Mouse (Mus musculus) embryonic facial prominence, embryonic 11.5 days (tissue): Measurements from ENCODE around the gene Pld3. TPM values are rescaled to one million over a fixed set of nuclear protein-coding genes. Genes with fewer than 3 reads are reported as not detected.

Source experiments
- ATAC-seq: fragments of 200-750 bp; cut with Nextera tagmentation; replicated peaks from 2 replicates; pipeline ENCODE4 v1.8.0; 2017; ENCODE audit warnings: low read depth; ENCODE audit not compliant: insufficient number of reproducible peaks, low FRiP score, low TSS enrichment
- DNase-seq: peaks from one replicate; pipeline ENCODE4 v3.0.0-alpha.2; 2015; ENCODE audit warnings: low spot score
- H3K27ac ChIP-seq: fragments of 300-500 bp; sonication (generic); replicated peaks from 2 replicates; pipeline ENCODE4 v1.5.1; 2014; ENCODE audit warnings: mild to moderate bottlenecking, low read depth, low read length, control low read depth
- H3K27me3 ChIP-seq: fragments of 300-500 bp; sonication (generic); 2 replicates; pipeline ENCODE4 v1.6.1; 2014; ENCODE audit warnings: mild to moderate bottlenecking, low read length, moderate library complexity, mixed read lengths; ENCODE audit not compliant: control insufficient read depth, insufficient read depth
- H3K36me3 ChIP-seq: fragments of 300-500 bp; sonication (generic); replicated peaks from 2 replicates; pipeline ENCODE4 v1.6.1; 2014; ENCODE audit warnings: low read depth, mild to moderate bottlenecking, low read length, moderate library complexity, mixed read lengths; ENCODE audit not compliant: control insufficient read depth, insufficient read depth
- H3K4me1 ChIP-seq: fragments of 300-500 bp; sonication (generic); 2 replicates; pipeline ENCODE4 v1.6.1; 2014; ENCODE audit warnings: low read length, mixed read lengths; ENCODE audit not compliant: control insufficient read depth, insufficient read depth
- H3K4me2 ChIP-seq: fragments of 300-500 bp; sonication (generic); 2 replicates; pipeline ENCODE4 v1.6.1; 2014; ENCODE audit warnings: low read depth, mild to moderate bottlenecking, control low read depth, low read length, moderate library complexity
- H3K4me3 ChIP-seq: fragments of 300-500 bp; sonication (generic); 2 replicates; pipeline ENCODE4 v1.5.1; 2014; ENCODE audit warnings: low read depth, low read length, control low read depth
- H3K9ac ChIP-seq: fragments of 300-500 bp; sonication (generic); replicated peaks from 2 replicates; pipeline ENCODE4 v1.6.1; 2014; ENCODE audit warnings: mild to moderate bottlenecking, control low read depth, low read length
- H3K9me3 ChIP-seq: fragments of 300-500 bp; sonication (generic); replicated peaks from 2 replicates; pipeline ENCODE4 v1.6.1; 2016; ENCODE audit warnings: mild to moderate bottlenecking, low read length, inconsistent platforms, mixed read lengths; ENCODE audit not compliant: control insufficient read depth
- WGBS: fragments of 180-500 bp; shearing (Covaris S2); extraction: QIAGEN DNeasy Blood & Tissue Kit; methylation state at CpG from one replicate; pipeline ENCODE4 v1.1.7; 2014; 5-methylcytosine and 5-hydroxymethylcytosine counted together
- polyA plus RNA-seq: library from polyadenylated mRNA; unstranded; fragments of >200 nt; fragmentation: Nextera tagmentation; extraction: Ambion mirVana; gene quantifications from 2 replicates; pipeline ENCODE4 v1.2.1, GENCODE M21; 2014

Pld3 gene
- polyA plus RNA-seq, 1 experiment from 2014 or later = 57.1 TPM

DNA sequence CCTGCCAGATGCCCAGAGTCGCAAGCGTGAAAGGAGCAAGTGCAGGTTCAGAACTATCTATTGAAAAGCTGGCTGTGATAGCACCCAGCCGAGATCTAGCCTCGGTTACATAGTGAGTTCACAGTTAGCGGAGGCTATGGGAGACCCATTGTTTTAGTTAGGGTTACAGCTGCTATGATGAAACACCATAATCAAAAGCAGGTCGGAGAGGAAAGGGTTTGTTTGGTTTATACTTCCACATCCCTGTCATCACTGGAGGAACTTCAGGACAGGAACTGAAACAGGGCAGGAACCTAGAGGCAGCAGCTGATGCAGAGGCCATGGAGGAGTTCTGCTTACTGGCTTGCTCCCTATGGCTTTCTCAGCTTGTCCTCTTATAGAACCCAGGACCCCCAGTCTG lies 24.6 kb upstream of the Pld3 start:
- H3K4me1 ChIP-seq = no peaks in the 10 kb centered on the region
- peaks cover 15% of the 10 kb centered on the region for H3K36me3 ChIP-seq
- ATAC-seq = no peak
- no peak overlapping the region for H3K9ac ChIP-seq
- H3K4me2 ChIP-seq = no peak overlapping the region
- H3K9me3 ChIP-seq = no peaks in the 10 kb centered on the region
- H3K27me3 ChIP-seq = no peaks in the 10 kb centered on the region
- no peak overlapping the region for H3K27ac ChIP-seq
- no peak overlapping the region for H3K4me3 ChIP-seq
- 94% methylated on average over 6 of the region's 6 CpGs for WGBS
- DNase-seq = no peak

DNA sequence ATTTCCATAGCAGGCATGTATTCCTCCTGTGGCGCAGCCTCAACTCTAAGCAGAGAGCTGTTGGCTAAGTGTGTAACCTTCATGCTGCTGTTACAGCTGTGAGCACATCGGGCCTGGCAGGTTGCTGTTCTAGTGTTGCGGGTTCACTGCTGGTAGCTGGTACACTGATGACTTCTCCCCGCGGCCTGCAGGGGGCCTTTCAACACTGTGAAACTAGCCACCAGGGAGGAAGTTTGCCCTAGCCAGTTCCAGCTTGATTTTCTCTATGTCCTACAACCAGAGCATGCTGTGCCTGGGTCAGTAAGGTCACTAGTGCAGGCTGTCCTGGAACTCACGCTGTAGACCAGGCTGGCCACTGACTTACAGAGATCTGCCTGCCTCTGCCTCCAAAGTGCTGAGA lies 23.9 kb upstream of the Pld3 start:
- 65% methylated on average over 6 of the region's 6 CpGs for WGBS
- H3K9ac ChIP-seq = no peak overlapping the region
- H3K27ac ChIP-seq = no peak overlapping the region
- H3K4me1 ChIP-seq = no peaks in the 10 kb centered on the region
- H3K36me3 ChIP-seq = peaks cover 15% of the 10 kb centered on the region
- peak; percentile 31 for DNase-seq
- no peaks in the 10 kb centered on the region for H3K9me3 ChIP-seq
- no peaks in the 10 kb centered on the region for H3K27me3 ChIP-seq
- H3K4me3 ChIP-seq = no peak overlapping the region
- no peak for ATAC-seq
- H3K4me2 ChIP-seq = no peak overlapping the region

DNA sequence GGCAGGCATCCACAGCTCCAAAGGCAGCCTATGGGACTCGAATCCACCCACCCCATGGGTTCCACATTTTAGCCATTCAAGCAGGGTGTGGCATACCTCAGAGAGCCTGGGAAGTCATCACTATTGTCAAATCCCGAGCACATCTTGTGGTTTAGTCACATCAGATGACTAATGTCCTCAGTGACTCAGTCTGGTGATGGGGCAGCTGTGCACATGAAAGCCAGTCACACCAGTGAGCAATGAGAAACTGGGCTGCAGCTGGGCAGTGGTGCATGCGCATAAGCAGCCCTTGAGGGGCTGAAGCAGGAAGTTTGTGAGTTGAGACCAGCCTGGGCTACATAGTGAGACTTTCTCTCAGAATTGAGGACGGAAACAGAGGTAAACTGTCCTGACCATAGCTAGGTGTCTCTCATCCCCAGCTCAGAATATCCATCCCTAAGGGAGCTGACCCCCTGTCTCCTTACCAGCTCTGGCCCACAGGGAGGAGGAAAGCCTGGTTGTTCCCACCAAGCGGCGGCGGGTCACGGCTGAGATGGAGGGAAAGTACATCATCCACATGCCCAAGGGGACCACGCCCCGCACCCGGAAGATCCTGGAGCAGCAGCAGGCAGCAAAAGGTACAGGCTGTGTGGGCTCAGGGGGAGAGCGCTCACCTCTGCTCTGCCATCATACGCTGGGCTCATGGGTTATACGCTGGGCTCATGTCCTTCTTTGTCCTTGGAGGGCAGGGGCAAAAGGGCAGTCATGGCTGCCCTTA lies 21.3 kb upstream of the Pld3 start:
- no peak for DNase-seq
- H3K4me3 ChIP-seq = no peak overlapping the region
- 94% methylated on average over 14 of the region's 14 CpGs for WGBS
- H3K9ac ChIP-seq = no peak overlapping the region
- H3K4me1 ChIP-seq = no peaks in the 10 kb centered on the region
- no peaks in the 10 kb centered on the region for H3K27me3 ChIP-seq
- ATAC-seq = no peak
- H3K27ac ChIP-seq = no peak overlapping the region
- H3K9me3 ChIP-seq = no peaks in the 10 kb centered on the region
- peaks cover 13% of the 10 kb centered on the region for H3K36me3 ChIP-seq
- no peak overlapping the region for H3K4me2 ChIP-seq

DNA sequence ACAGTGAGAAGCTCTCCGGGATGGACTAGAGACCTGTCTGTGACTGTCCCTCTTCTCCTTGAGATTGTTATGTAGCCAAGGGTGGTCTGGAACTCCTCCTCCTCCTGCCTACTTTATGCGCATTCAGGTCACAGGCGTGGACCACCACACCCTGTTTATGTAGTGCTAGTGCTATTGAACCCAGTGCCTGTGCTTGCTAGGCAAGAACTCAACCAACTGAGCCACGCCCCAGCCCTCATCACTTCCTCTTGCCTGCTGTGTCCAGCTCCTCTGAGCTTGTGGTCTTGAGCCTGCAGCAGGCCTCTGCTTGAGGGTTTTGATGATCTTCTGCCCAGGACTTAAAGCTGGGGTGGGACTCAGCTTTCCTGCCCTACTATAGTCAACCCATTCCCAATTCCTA lies 19.1 kb upstream of the Pld3 start:
- Histone ChIP-seq H3K4me2 (no peak overlapping the region), H3K36me3 (peaks cover 10% of the 10 kb centered on the region), H3K9me3 (no peaks in the 10 kb centered on the region), H3K9ac (no peak overlapping the region), H3K4me1 (no peaks in the 10 kb centered on the region), H3K27me3 (no peaks in the 10 kb centered on the region), H3K4me3 (no peak overlapping the region), H3K27ac (no peak overlapping the region)
- 93% methylated on average over 4 of the region's 4 CpGs for WGBS
- no peak for ATAC-seq
- DNase-seq = no peak

DNA sequence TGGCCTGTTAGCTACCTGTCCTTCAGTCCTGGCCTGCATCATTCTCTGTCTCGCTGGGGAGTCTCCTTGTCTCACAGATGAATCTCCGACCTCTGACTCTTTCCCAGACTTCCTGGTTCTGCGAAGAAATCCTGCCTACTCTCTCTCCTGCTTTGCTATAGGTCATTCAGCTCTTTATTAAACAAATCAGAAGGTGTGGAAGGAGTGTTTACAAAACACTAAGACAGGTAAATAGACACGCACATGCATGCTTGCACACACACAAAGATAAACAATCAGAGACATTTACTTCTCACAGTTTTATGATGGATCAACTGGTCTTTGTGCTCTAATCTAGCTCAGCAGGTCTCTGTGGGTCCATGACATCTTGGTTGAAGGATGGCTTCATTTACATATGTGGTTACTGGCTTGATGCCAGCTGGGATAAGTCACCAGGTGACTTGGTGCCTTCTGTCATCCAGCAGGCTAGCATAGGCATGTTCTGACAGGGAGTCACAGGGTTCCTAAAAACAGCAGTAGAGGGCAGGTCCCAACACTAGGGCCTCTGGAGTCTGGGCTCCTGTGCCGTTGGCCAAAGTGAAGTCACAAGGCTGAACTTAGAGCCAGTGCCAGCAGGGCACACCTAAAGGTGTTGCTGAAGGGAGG lies 16.7 kb upstream of the Pld3 start:
- Histone ChIP-seq H3K4me3 (no peak overlapping the region), H3K9me3 (no peaks in the 10 kb centered on the region), H3K27me3 (no peaks in the 10 kb centered on the region), H3K9ac (no peak overlapping the region), H3K36me3 (peaks cover 11% of the 10 kb centered on the region), H3K4me2 (no peak overlapping the region), H3K27ac (no peak overlapping the region), H3K4me1 (no peaks in the 10 kb centered on the region)
- no peak for DNase-seq
- no peak for ATAC-seq
- 88% methylated on average over 5 of the region's 5 CpGs for WGBS

DNA sequence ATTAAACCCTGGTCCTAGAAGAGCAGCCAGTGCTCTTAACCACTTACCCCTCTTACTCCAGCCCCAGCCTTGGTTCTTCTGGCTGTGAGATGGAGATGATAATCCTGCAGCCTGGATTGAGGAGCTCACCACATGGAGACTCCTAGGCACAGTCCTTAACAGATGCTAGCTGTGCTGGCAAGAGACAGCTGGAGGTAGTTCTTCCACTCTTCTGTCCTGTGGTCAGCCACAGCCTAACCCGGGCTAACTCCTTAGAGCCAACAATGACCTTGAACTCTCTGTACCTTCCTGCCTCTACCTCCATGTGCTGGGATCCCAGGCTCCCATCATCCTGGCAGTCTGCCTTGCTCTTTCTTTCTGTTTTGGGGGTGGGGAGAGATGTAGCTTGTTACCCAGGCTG lies 8.0 kb upstream of the Pld3 start:
- Histone ChIP-seq H3K4me2 (no peak overlapping the region), H3K27me3 (no peaks in the 10 kb centered on the region), H3K9ac (no peak overlapping the region), H3K36me3 (peaks cover 9% of the 10 kb centered on the region), H3K27ac (no peak overlapping the region; the same call in 1 of the 2 replicates), H3K4me1 (no peaks in the 10 kb centered on the region), H3K9me3 (no peaks in the 10 kb centered on the region), H3K4me3 (no peak overlapping the region)
- DNase-seq (no peak), ATAC-seq (no peak)
- WGBS = 95% methylated on average over 1 of the region's 1 CpGs

DNA sequence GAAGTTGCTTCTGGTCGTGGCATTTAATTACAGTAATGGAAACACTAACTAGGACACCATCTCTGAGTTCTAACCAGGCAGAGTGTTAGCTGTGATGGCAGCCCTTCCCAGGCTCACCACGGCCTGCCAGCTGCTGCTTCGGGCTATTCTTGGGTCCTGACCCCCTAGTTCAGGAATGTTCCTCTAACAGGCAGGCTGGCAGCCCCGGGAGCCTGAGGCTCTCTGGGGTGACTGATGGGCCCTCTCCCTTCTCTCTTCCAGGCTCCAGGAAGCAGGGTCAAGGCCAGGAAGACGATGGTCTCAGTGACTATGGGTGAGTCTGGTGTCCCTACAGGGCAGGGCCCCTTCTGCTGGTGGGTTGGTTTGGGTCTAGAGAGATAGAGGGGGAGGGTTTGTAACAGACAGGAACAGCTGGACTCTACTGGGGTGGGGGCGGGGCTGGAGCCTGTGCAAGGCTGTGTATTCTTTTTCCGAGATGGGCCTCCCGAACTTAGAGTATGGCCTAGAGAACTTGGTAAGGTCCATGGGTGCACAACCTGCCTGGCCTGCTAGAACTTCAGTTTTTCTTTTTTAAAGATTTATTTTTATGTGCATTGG lies 7.4 kb upstream of the Pld3 start:
- H3K36me3 ChIP-seq = peaks cover 9% of the 10 kb centered on the region
- no peak overlapping the region for H3K9ac ChIP-seq
- ATAC-seq = no peak

DNA sequence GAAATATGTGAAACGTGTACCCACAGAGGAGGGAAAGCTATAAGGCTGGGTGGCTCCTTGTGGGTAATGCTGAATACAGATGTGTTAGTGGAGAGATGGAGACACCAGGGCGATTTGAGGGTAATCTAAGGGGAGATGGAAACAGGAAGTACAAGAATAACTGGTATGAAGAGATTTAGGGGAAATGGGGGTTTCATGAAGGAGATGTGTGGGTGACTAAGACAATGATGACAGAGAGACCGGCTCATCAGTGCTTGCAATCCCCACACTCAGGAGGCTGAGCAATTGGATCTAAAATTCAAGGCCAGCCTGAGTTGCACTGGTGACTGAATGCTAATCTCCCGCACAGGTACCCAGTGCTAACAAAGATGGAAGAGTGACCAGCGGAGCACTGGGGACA lies 948 bp downstream of the Pld3 start:
- ATAC-seq = no peak
- H3K9ac ChIP-seq = no peak overlapping the region
- 50% methylated on average over 5 of the region's 5 CpGs for whole genome bisulfite sequencing
- H3K4me3 ChIP-seq = no peak overlapping the region
- H3K4me1 ChIP-seq = no peaks in the 10 kb centered on the region
- H3K27me3 ChIP-seq = no peaks in the 10 kb centered on the region
- H3K27ac ChIP-seq = no peak overlapping the region
- no peak for DNase-seq
- H3K36me3 ChIP-seq = no peaks in the 10 kb centered on the region; the same call in 1 of the 2 replicates
- H3K4me2 ChIP-seq = no peak overlapping the region; the same call in 1 of the 2 replicates
- no peaks in the 10 kb centered on the region for H3K9me3 ChIP-seq

More for the DNA sequence above, 7.4 kb upstream of the Pld3 start:
- DNase-seq = no peak
- Histone ChIP-seq H3K4me2 (no peak overlapping the region), H3K27ac (no peak overlapping the region), H3K27me3 (no peaks in the 10 kb centered on the region), H3K4me3 (no peak overlapping the region), H3K4me1 (no peaks in the 10 kb centered on the region), H3K9me3 (no peaks in the 10 kb centered on the region)
- 69% methylated on average over 8 of the region's 8 CpGs for WGBS
